Mouse (Mus musculus): Measurements from ENCODE around the gene Cnih3.

DNA sequence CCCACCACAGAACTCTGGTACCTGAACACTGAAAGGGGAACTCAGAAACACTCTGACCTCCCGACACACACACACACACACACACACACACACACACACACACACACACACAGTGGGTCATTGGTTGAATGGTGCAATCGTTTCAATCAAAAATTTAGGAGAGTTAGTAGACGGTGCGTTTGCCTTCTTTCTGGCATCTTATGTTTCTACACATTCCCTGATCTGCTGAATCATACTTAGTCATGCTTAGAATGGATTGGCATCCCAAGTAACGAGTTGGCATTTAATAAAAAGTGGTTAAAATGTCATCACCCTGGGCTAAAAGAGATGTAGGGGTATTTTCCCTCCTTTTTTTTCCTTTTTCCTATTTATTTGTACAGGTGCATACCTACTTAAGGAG is 3.3 kb downstream of the Cnih3 start:
- no peak for TF ChIP-seq CTCF (IDR thresholded peaks at IDR 0.05; ENCODE audit: extremely low read depth, insufficient read depth, insufficient read length, insufficient replicate concordance)
- no peak for TF ChIP-seq POLR2A (IDR thresholded peaks at IDR 0.05; ENCODE audit: low read depth, low read length)
